Mouse (Mus musculus) liver, postnatal 0 days (tissue): ENCODE results near the gene Fnip1. TPM values are rescaled to one million over a fixed set of nuclear protein-coding genes. Genes with fewer than 3 reads are reported as not detected.
"Not testable (repeated sequence)": the region's sequence is repeated elsewhere in the genome, so short reads cannot be mapped to it uniquely, and the experiment has no call there.

Experiments
- ATAC-seq: fragments of 200-750 bp; cut with Nextera tagmentation; 2 replicates; pipeline ENCODE4 v1.8.0; 2017; ENCODE audit warnings: mild to moderate bottlenecking, moderate library complexity
- DNase-seq: peaks from one replicate; pipeline ENCODE4 v3.0.0-alpha.2; 2016
- H3K27ac ChIP-seq: fragments of 300-500 bp; sonication (generic); 2 replicates; pipeline ENCODE4 v1.5.1; 2014; ENCODE audit warnings: antibody characterized with exemption, moderate library complexity, mild to moderate bottlenecking, low read depth
- H3K27me3 ChIP-seq: fragments of 300-500 bp; sonication (generic); 2 replicates; pipeline ENCODE4 v1.6.1; 2014; ENCODE audit warnings: low read length, control low read depth, mixed read lengths; ENCODE audit not compliant: insufficient read depth
- H3K36me3 ChIP-seq: fragments of 300-500 bp; sonication (generic); replicated peaks from 2 replicates; pipeline ENCODE4 v1.6.1; 2014; ENCODE audit warnings: mild to moderate bottlenecking, control low read depth, low read length, moderate library complexity, mixed read lengths; ENCODE audit not compliant: insufficient read depth
- H3K4me1 ChIP-seq: fragments of 300-500 bp; sonication (generic); 2 replicates; pipeline ENCODE4 v1.6.1; 2014; ENCODE audit warnings: antibody characterized with exemption, mild to moderate bottlenecking, control low read depth; ENCODE audit not compliant: insufficient read depth
- H3K4me2 ChIP-seq: fragments of 300-500 bp; sonication (generic); 2 replicates; pipeline ENCODE4 v1.6.1; 2014; ENCODE audit warnings: low read depth, mild to moderate bottlenecking, low read length, moderate library complexity, mixed read lengths
- H3K4me3 ChIP-seq: fragments of 300-500 bp; sonication (generic); 2 replicates; pipeline ENCODE4 v1.5.1; 2014; ENCODE audit warnings: low read depth, low read length
- H3K9ac ChIP-seq: fragments of 300-500 bp; sonication (generic); replicated peaks from 2 replicates; pipeline ENCODE4 v1.6.1; 2014; ENCODE audit warnings: mild to moderate bottlenecking, moderate library complexity
- H3K9me3 ChIP-seq: fragments of 300-500 bp; sonication (generic); 2 replicates; pipeline ENCODE4 v1.6.1; 2016; ENCODE audit warnings: mild to moderate bottlenecking, control low read depth, low read length, mixed read lengths
- CTCF ChIP-seq: sonication (generic); IDR thresholded peaks from 2 replicates; pipeline ENCODE4 v1.5.1; 2016; ENCODE audit warnings: antibody characterized with exemption, low read depth
- EP300 ChIP-seq: IDR thresholded peaks from 2 replicates; pipeline ENCODE4 v1.6.1; 2016; ENCODE audit warnings: antibody characterized with exemption, low read depth, mild to moderate bottlenecking
- WGBS: fragments of 180-500 bp; shearing (Covaris S2); extraction: QIAGEN DNeasy Blood & Tissue Kit; methylation state at CpG from one replicate; pipeline ENCODE4 v1.1.7; 2014; ENCODE audit not compliant: insufficient replicate concordance; 5-methylcytosine and 5-hydroxymethylcytosine counted together
- polyA plus RNA-seq: library from polyadenylated mRNA; unstranded; fragments of >200 nt; fragmentation: Nextera tagmentation; extraction: Ambion mirVana; gene quantifications from 2 replicates; pipeline ENCODE4 v1.2.1, GENCODE M21; 2015

Fnip1 gene
- polyA plus RNA-seq = 5.0 and 5.2 TPM in 2 replicates

- peak; percentile 97 for DNase-seq
- no peaks in the 10 kb centered on the region for H3K9me3 ChIP-seq
- H3K4me2 ChIP-seq = peak within 1 kb of the TSS; percentile 79
- no peaks in the 10 kb centered on the region for H3K36me3 ChIP-seq
- H3K4me3 ChIP-seq = peak within 1 kb of the TSS; percentile 85
- H3K27ac ChIP-seq = peak within 1 kb of the TSS; percentile 95
- H3K27me3 ChIP-seq = no peaks in the 10 kb centered on the region
- TF ChIP-seq EP300 (no peak), CTCF (no peak)
- H3K4me1 ChIP-seq = peaks cover 6% of the 10 kb centered on the region; the same call in 1 of the 2 replicates
- WGBS = 2% methylated on average over 42 of the region's 47 CpGs
- ATAC-seq = peak; percentile 95
- H3K9ac ChIP-seq = peak within 1 kb of the TSS; percentile 95
Observed at GRCm38 (mm10) chr11:54437823-54438337, at the start of gene Fnip1. Fnip1 (plus strand) TSS chr11:54438199.

- no peak overlapping the region for H3K4me2 ChIP-seq
- no peaks in the 10 kb centered on the region for H3K27me3 ChIP-seq
- no peaks in the 10 kb centered on the region for H3K4me1 ChIP-seq
- no peaks in the 10 kb centered on the region for H3K36me3 ChIP-seq
- DNase-seq = no peak
- H3K27ac ChIP-seq = no peak overlapping the region
- no peak overlapping the region for H3K4me3 ChIP-seq
- H3K9ac ChIP-seq = no peak overlapping the region
- WGBS = 35% methylated on average over 8 of the region's 8 CpGs
- ATAC-seq = no peak
- H3K9me3 ChIP-seq = no peaks in the 10 kb centered on the region
- TF ChIP-seq CTCF = no peak
- no peak for TF ChIP-seq EP300
Observed at GRCm38 (mm10) chr11:54390386-54390785, 47.6 kb upstream of the Fnip1 start.

DNA sequence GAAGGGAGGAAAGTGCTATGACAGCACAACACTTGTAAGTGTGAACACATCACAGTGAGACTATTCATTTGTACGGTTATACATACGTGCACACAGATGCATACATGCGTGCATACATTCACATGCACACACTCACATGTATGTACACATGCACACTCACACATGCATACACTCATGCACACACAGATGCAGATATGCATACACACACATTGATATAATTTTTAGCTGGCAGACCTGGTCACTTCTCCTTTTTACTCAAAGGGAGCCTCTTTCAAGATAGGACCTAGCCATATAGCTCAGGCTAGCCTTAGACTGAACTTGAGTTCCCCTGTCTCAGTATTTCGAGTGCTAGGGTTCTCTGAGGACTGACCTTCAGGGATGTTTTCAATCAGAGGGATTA is 46.7 kb upstream of the Fnip1 start:
- H3K36me3 ChIP-seq = no peaks in the 10 kb centered on the region

DNA sequence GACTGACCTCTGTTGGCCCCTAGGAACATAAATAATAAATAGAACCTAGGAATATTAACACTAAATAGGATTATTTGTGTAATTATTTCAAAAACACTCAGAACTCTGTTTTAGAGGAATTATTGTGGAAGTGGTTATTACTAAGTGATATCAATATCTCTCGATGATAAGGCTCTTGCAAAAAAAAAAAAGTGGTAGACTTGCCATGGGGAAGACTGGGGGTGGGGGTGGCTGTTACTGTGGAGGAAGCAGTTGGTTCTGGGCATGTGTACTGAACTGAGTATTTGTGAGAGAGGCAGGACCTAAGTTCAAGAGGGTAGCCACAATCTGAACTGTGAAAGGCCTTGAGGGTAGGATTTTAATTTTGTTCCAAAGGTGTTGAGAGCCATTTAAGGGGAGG is 41.3 kb upstream of the Fnip1 start:
- no peaks in the 10 kb centered on the region for H3K9me3 ChIP-seq
- no peak for DNase-seq

More for the DNA sequence above, 46.7 kb upstream of the Fnip1 start:
- H3K4me1 ChIP-seq = no peaks in the 10 kb centered on the region
- 76% methylated on average over 4 of the region's 4 CpGs for WGBS
- no peak overlapping the region for H3K4me2 ChIP-seq
- no peak overlapping the region for H3K9ac ChIP-seq
- ATAC-seq (no peak), DNase-seq (no peak)
- TF ChIP-seq EP300 (no peak), CTCF (no peak)
- no peaks in the 10 kb centered on the region for H3K27me3 ChIP-seq
- no peak overlapping the region for H3K27ac ChIP-seq
- H3K9me3 ChIP-seq = no peaks in the 10 kb centered on the region
- no peak overlapping the region for H3K4me3 ChIP-seq

GRCm38 (mm10) chr11:54398058-54398457 is 39.9 kb upstream of the Fnip1 start:
- ATAC-seq = no peak
- no peaks in the 10 kb centered on the region for H3K36me3 ChIP-seq
- H3K9me3 ChIP-seq = no peaks in the 10 kb centered on the region
- H3K4me3 ChIP-seq = no peak overlapping the region
- H3K4me2 ChIP-seq = no peak overlapping the region
- H3K27ac ChIP-seq = no peak overlapping the region
- DNase-seq = no peak
- no peak overlapping the region for H3K9ac ChIP-seq
- no peaks in the 10 kb centered on the region for H3K4me1 ChIP-seq
- 35% methylated on average over 4 of the region's 4 CpGs for WGBS
- no peaks in the 10 kb centered on the region for H3K27me3 ChIP-seq
- TF ChIP-seq CTCF (no peak), EP300 (no peak)

More for the DNA sequence above, 41.3 kb upstream of the Fnip1 start:
- no peak for TF ChIP-seq CTCF
- no peak overlapping the region for H3K27ac ChIP-seq
- no peak for ATAC-seq
- H3K4me2 ChIP-seq = no peak overlapping the region
- H3K4me1 ChIP-seq = no peaks in the 10 kb centered on the region
- no peak overlapping the region for H3K9ac ChIP-seq
- no peaks in the 10 kb centered on the region for H3K27me3 ChIP-seq
- H3K36me3 ChIP-seq = no peaks in the 10 kb centered on the region
- H3K4me3 ChIP-seq = no peak overlapping the region
- WGBS = 50% methylated on average over 1 of the region's 1 CpGs

GRCm38 (mm10) chr11:54400803-54401202 is 37.2 kb upstream of the Fnip1 start:
- not testable (repeated sequence) for H3K27me3 ChIP-seq, H3K36me3 ChIP-seq, ATAC-seq, H3K4me2 ChIP-seq, H3K4me1 ChIP-seq, H3K9ac ChIP-seq, H3K27ac ChIP-seq, H3K4me3 ChIP-seq, H3K9me3 ChIP-seq, DNase-seq
- 92% methylated on average over 20 of the region's 20 CpGs for WGBS

GRCm38 (mm10) chr11:54404885-54405284 is 33.1 kb upstream of the Fnip1 start:
- Histone ChIP-seq H3K36me3 (no peaks in the 10 kb centered on the region), H3K27ac (no peak overlapping the region), H3K9me3 (no peaks in the 10 kb centered on the region), H3K27me3 (no peaks in the 10 kb centered on the region), H3K4me1 (no peaks in the 10 kb centered on the region), H3K4me3 (no peak overlapping the region), H3K4me2 (no peak overlapping the region), H3K9ac (no peak overlapping the region)
- TF ChIP-seq EP300 = no peak
- WGBS = 67% methylated on average over 4 of the region's 4 CpGs
- DNase-seq (no peak), ATAC-seq (no peak)
